Mouse (Mus musculus): ENCODE data around the gene Tshz2.
"Not testable (repeated sequence)": the region's sequence is repeated elsewhere in the genome, so short reads cannot be mapped to it uniquely, and the experiment has no call there.

Tshz2 gene

GRCm38 (mm10) chr2:169812940-169813339 lies 180.1 kb downstream of the Tshz2 start:
- DNase-seq (ENCODE audit: low read depth, low spot score): no peak

DNA sequence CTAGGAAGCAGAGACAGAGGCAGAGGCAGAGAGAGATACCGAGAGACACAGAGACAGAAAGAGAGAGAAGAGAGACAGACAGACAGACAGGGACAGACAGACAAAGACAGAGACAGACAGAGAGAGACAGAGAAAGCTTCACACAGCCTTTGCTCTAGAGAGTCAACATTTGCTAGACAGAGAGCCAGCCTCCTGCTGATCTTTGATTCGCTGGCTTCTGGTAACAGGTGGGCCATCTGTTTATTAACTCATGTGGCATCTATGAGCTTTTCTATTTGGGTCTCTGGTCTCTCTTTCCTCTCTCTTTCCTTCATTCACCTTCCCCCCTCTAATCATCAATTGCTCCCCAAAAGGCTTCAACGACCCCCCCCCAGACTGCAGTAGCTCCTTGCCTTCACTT lies 181.5 kb downstream of the Tshz2 start:
- no peak for DNase-seq (ENCODE audit: low read depth, low spot score)

- no peak for DNase-seq (ENCODE audit: low read depth, low spot score)
Observed at GRCm38 (mm10) chr2:169814757-169815156, 181.9 kb downstream of the Tshz2 start.

DNA sequence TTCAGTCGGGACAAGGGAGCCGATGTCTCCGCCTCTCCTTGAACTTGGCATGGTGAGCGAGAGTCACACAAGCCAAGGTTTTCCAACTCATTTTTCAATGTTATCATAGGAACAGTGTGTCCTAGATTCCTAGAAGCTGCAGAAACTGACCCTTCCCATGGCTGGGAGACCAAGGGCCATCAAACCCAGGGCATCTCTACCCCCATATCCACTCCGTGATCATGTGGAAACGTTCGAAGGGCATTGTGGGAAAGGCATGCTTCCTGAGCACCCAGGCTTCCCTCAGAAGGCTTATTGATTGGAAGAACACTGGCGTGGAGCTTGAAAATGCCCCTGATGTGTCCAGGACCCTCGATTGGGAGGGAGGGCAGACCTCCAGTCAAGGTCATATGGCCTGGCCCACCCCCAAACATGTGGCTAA lies 188.2 kb downstream of the Tshz2 start:
- no peak for DNase-seq (ENCODE audit: low read depth, low spot score)

- no peak for DNase-seq (ENCODE audit: low read depth, low spot score)
Observed at GRCm38 (mm10) chr2:169825908-169826307, 193.1 kb downstream of the Tshz2 start.

DNA sequence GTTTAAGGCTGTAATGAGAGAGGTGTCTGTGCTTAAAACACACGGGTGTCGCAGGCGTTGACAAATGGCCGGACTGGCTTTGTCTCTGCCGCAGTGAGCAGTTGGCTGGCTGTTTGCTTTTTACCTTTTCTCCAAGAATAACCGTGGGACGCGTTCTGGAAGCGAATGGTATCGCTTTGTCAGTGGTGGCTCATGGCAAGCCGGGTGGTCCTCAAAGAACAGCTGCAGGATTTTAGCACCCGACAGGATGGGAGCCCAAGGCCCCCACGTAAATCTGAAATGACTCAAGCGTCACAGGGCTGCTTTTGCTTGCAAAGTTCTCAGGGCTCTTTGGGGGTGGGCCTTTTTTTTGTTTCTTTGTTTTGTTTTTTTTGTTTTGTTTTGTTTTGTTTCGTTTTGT lies 193.5 kb downstream of the Tshz2 start:
- no peak for DNase-seq (ENCODE audit: low read depth, low spot score)

- DNase-seq (ENCODE audit: low read depth, low spot score): no peak
Observed at GRCm38 (mm10) chr2:169826833-169827232, 194.0 kb downstream of the Tshz2 start.

GRCm38 (mm10) chr2:169832184-169832583 lies 199.4 kb downstream of the Tshz2 start:
- no peak for DNase-seq (ENCODE audit: low read depth, low spot score)

DNA sequence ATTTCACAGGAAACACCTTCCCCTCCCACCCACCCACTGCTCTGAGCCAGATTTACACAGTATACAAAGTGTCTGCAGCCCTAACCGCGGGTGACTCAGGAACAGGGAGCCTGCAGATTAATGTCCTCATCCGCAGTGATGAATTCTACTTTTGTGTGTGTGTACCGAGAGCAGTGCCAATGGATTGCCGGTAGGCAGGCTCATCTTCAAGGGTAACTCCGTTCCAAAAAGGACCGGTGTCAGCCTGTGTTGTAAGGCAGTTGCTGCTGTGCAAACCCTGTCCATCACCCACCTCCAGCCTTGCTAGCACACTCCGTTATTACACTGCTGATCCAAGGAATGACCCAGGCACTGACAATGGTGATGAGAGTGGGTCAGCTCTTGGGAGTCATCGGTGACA lies 200.8 kb downstream of the Tshz2 start:
- no peak for DNase-seq (ENCODE audit: low read depth, low spot score)

GRCm38 (mm10) chr2:169834602-169835001 lies 201.8 kb downstream of the Tshz2 start:
- no peak for DNase-seq (ENCODE audit: low read depth, low spot score)

GRCm38 (mm10) chr2:169837031-169837605 lies 204.3 kb downstream of the Tshz2 start:
- DNase-seq (ENCODE audit: low read depth, low spot score): no peak

DNA sequence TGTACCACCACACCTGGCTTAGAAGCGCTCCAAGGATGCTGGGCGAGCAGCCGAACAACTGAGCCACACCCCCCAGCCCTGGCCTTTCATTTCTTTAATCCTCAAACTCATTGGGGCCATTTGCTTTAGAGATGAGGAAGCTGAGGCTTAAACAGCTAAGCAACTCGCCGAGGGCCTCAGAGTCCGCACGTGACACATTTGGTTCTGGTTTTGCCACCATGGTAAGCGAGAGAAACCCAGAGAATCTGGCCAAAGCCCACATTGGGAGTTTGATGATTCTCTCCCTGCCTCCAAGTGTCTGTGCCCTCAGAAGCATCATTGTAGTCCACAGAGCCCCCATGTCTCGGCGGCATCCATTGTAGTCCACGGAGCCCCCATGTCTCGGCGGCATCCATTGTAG lies 205.7 kb downstream of the Tshz2 start:
- no peak for DNase-seq (ENCODE audit: low read depth, low spot score)

DNA sequence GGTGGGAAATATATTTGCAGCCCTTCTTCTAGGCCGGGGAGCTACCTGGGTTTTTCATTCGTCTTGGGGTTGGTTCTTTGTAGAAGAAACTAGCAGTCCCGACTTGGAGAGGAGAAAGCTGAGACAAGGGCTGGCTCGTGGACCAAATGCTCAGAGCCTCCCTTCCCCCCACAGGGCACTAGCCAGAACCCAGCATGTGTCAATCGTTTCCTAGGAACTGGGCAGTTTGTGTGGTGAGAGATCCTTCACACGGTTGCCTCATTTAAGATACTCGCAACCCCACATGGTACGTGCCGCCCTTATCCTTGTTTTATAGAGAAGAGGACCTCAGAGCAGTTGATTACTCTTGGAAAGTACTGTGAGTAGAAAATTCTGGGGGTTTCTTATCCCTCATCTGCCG lies 208.6 kb downstream of the Tshz2 start:
- no peak for DNase-seq (ENCODE audit: low read depth, low spot score)

- DNase-seq (ENCODE audit: low read depth, low spot score): no peak
Observed at GRCm38 (mm10) chr2:169842494-169842893, 209.7 kb downstream of the Tshz2 start.

DNA sequence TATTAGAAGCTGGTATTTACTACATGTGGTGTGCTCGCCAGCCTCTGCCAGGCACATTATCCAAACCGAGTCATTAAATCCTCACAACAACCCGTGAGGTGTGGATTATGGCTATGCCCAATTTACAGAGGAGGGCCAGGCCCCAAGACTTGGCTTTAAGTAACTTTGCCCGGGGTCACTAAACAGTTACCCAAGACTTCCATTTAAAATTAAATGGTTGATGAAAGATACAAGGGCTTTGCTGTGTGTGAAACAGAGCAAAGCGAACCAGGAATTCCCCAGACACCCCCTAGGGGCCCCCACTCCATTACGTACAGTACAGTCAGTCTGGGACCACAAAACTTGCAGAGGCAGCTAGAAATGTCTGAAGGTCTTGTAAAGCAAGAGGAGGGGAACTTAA lies 210.7 kb downstream of the Tshz2 start:
- DNase-seq (ENCODE audit: low read depth, low spot score): no peak

GRCm38 (mm10) chr2:169849077-169849476 lies 216.3 kb downstream of the Tshz2 start:
- peak; percentile 46 for DNase-seq (ENCODE audit: low read depth, low spot score)

- DNase-seq (ENCODE audit: low read depth, low spot score): no peak
Observed at GRCm38 (mm10) chr2:169849541-169849940, 216.7 kb downstream of the Tshz2 start.

- no peak for DNase-seq (ENCODE audit: low read depth, low spot score)
Observed at GRCm38 (mm10) chr2:169851606-169852005, 218.8 kb downstream of the Tshz2 start.

DNA sequence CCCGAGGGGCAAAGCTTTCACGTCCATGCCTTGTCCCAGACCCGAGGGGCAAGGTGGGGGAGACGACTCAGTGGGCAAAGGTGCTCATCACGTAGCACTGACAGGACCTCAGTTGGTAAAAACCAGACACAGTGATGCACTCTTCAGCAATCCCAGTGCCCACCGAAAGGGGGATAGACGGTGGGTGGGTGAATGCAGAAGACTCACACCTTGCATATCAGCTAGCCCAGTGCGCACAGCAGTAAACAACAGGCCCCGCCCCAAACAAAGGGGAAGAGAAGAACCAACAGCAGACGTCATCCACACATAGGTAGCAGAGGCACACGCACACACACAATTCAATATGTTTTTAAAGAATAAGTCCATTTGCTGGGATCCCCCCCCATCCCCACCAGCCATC lies 221.7 kb downstream of the Tshz2 start:
- no peak for DNase-seq (ENCODE audit: low read depth, low spot score)

GRCm38 (mm10) chr2:169857041-169857440 lies 224.2 kb downstream of the Tshz2 start:
- not testable (repeated sequence) for DNase-seq (ENCODE audit: low read depth, low spot score)

- no peak for DNase-seq (ENCODE audit: low read depth, low spot score)
Observed at GRCm38 (mm10) chr2:169859078-169859855, 226.5 kb downstream of the Tshz2 start.

GRCm38 (mm10) chr2:169860895-169861294 lies 228.1 kb downstream of the Tshz2 start:
- no peak for DNase-seq (ENCODE audit: low read depth, low spot score)

- DNase-seq (ENCODE audit: low read depth, low spot score): no peak
Observed at GRCm38 (mm10) chr2:169862701-169863100, 229.9 kb downstream of the Tshz2 start.

Measured in CD4-positive, CD25-positive, alpha-beta regulatory T cell, adult 2 months (primary cell).